Mouse (Mus musculus) mesoderm, embryonic 11.5 days (tissue): ENCODE measurements around the gene Zfp639.

Experiments used
- DNase-seq: peaks from one replicate; pipeline ENCODE4 v3.0.0-alpha.2; 2012; ENCODE audit warnings: low read depth, low spot score

Gene Zfp639

GRCm38 (mm10) chr3:32505841-32506240, 4.2 kb upstream of the Zfp639 start:
- no peak for DNase-seq

- DNase-seq = no peak
These were observed 3.5 kb upstream of the Zfp639 start for GRCm38 (mm10) chr3:32506366-32507225.

- peak; percentile 81 for DNase-seq
These were observed 1.3 kb upstream of the Zfp639 start for GRCm38 (mm10) chr3:32508666-32509324.

- DNase-seq = peak; percentile 96
These were observed 524 bp downstream of the Zfp639 start for GRCm38 (mm10) chr3:32510375-32511190.

DNA sequence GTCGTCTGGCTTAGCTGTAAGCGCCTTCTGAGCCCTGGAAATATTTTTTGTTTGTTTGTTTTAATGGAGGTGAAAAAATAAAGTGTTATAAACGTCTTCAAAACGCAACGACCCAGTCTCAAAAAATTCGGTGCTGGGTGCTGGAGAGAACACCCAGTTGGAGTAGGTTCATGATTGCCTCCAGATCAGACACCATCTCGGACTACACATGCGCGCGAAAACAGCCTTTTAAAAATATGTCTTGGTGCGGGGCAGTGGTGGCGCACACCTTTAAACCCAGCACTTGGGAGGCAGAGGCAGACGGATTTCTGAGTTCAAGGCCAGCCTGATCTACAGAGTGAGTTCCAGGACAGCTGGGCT, 1.1 kb downstream of the Zfp639 start:
- no peak for DNase-seq

DNA sequence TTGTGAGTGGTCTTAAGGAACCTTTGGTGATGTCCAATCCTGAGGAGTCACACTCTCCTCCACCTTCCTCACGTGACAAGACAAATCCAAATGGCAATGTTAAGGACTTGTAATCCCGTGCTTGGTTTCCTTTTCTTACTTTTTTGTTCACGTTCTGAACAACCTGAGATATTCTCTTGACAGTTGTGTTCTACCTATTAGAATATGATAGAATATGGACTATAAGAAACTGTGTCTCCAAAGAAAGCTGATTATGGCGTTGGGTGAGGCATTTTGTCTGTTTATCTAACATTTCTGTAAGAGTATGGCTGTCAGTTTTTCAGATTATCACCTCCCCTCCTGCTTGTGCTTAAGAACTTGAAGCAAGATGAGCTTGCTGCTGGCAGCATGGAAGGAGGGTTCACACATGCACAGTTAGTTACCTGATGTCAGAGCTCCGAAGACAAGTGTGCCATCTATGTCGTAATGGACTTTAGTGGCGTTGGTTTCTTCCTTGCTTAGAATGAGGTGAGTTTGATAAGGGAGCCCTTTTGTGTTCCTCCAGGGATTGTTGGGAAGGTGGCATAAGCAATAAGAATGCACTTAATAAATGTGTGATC, 2.7 kb downstream of the Zfp639 start:
- DNase-seq = no peak

DNA sequence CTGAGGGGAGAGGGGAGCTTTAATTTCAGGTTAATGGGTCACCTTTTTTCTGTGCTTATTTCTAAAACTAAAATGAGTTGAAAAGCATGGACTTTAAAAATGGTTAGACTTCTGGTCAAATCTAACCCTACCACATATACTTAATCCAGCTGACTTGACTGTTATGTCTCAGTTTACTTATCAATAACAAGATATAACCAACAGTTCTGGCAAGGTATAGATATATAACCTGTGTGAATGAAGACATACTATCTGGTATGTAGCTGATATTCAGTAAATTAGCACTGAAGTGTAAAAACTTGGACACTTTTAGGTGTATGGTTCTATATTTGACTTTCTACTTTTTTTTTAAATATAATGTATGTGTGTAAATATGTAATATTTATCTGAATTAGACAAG, 3.5 kb downstream of the Zfp639 start:
- no peak for DNase-seq

GRCm38 (mm10) chr3:32527181-32527580, 17.1 kb downstream of the Zfp639 start:
- no peak for DNase-seq

- peak; percentile 93 for DNase-seq
These were observed 19.3 kb downstream of the Zfp639 start, which contains the start of gene Mfn1 for GRCm38 (mm10) chr3:32529303-32529898. Gene Mfn1, plus strand, starts transcription at chr3:32529465.

GRCm38 (mm10) chr3:32530041-32530440, 20.0 kb downstream of the Zfp639 start:
- DNase-seq = no peak

GRCm38 (mm10) chr3:32535692-32536091, 25.6 kb downstream of the Zfp639 start:
- DNase-seq = no peak

- DNase-seq = no peak
These were observed 27.5 kb downstream of the Zfp639 start for GRCm38 (mm10) chr3:32537556-32537955.

DNA sequence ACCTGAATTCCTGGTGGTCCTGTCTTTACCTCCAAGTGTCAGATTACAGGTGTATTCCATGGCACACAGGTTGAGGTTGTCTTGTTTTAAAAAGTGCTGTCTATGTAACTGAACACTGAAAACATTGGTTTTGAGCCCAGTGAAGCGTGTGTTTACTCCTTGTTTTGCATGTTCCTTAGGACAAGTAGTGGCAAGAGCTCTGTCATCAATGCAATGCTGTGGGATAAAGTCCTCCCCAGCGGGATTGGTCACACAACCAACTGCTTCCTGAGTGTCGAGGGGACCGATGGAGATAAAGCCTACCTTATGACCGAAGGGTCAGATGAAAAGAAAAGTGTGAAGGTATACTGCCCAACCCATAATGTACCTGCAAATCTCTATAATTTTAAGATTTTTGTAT, 28.0 kb downstream of the Zfp639 start:
- DNase-seq = no peak

DNA sequence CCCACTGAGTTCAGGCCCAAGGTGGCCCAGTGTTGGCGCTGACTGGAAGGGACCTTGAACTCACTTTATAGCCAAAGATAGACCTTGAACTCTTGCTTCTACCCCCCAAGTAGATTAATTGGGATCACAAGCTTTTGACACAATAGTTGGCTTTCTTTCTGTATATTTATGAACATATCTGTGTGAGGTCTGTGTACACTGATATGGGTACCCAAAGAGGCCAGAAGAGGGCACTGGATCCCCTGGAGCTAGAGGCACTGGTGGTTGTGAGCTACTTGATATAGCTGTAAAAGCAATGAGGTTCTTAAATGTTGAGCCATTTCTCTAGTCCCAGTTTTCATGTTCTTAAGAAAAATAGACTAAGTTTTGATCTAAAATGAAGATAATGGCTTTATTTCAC, 43.0 kb downstream of the Zfp639 start:
- peak; percentile 12 for DNase-seq

GRCm38 (mm10) chr3:32563401-32563800, 53.3 kb downstream of the Zfp639 start:
- no peak for DNase-seq
